Mouse (Mus musculus) megakaryocyte, embryonic 14.5 days (primary cell): ENCODE measurements around the gene Tha1.

Source experiments
- FLI1 ChIP-seq: IDR thresholded peaks from 2 replicates; pipeline ENCODE4 v1.6.1; 2012; ENCODE audit warnings: low read length, inconsistent platforms, mixed read lengths
- GATA1 ChIP-seq: IDR thresholded peaks from 3 replicates; pipeline ENCODE4 v1.6.1; 2012; ENCODE audit warnings: mixed read lengths, low read length, inconsistent platforms, borderline replicate concordance

DNA sequence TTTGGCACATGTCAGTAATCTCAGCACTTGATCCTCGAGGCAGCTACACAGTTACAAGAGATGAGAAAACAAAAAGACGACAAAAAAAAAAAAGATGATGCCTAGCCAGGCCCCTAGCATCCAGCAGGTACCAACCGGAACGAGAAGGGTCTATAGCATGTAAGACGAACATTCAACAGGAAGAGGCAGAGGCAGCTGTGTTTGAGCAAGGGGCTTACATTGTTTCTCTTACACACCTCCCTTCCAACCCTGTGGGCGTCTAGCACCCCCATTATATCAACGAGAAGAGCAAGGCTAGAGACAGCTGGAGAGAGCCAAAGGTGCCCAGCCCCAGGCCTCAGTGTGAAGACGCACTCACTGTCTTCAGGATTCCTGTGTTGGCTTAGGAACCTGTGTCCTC lies 46.4 kb downstream of the Tha1 start:
- TF ChIP-seq GATA1 (no peak), FLI1 (no peak)
